Mouse (Mus musculus) limb, embryonic 10.5 days (tissue): ENCODE results near the gene Megf11. TPM values are rescaled to one million over a fixed set of nuclear protein-coding genes. Genes with fewer than 3 reads are reported as not detected.
A peak's percentile ranks its signal among the peaks of the same experiment; 100 is the strongest.
"Not testable (repeated sequence)": the region's sequence is repeated elsewhere in the genome, so short reads cannot be mapped to it uniquely, and the experiment has no call there.

Experiments used
- DNase-seq: peaks from one replicate; pipeline ENCODE4 v3.0.0-alpha.2; 2017; ENCODE audit warnings: low spot score
- H3K27ac ChIP-seq: fragments of 300-500 bp; sonication (generic); 2 replicates; pipeline ENCODE4 v1.5.1; 2016; ENCODE audit warnings: mild to moderate bottlenecking
- H3K27me3 ChIP-seq: fragments of 300-500 bp; sonication (generic); 2 replicates; pipeline ENCODE4 v1.6.1; 2016; ENCODE audit warnings: low read depth, mild to moderate bottlenecking; ENCODE audit not compliant: poor library complexity, severe bottlenecking
- H3K36me3 ChIP-seq: fragments of 300-500 bp; sonication (generic); 2 replicates; pipeline ENCODE4 v1.6.1; 2016; ENCODE audit warnings: mild to moderate bottlenecking, moderate library complexity
- H3K4me1 ChIP-seq: fragments of 300-500 bp; sonication (generic); 2 replicates; pipeline ENCODE4 v1.6.1; 2016
- H3K4me3 ChIP-seq: fragments of 300-500 bp; sonication (generic); 2 replicates; pipeline ENCODE4 v1.5.1; 2016; ENCODE audit warnings: mild to moderate bottlenecking, moderate library complexity
- H3K9me3 ChIP-seq: fragments of 300-500 bp; sonication (generic); replicated peaks from 2 replicates; pipeline ENCODE4 v1.6.1; 2016; ENCODE audit warnings: mild to moderate bottlenecking
- WGBS: fragments of 180-500 bp; shearing (Covaris S2); methylation state at CpG from one replicate; pipeline ENCODE4 v1.1.7; 2016; 5-methylcytosine and 5-hydroxymethylcytosine counted together
- polyA plus RNA-seq: library from polyadenylated mRNA; unstranded; fragments of >200 nt; fragmentation: Nextera tagmentation; extraction: Ambion mirVana; gene quantifications from 2 replicates; pipeline ENCODE4 v1.2.1, GENCODE M21; 2016

The Megf11 gene
- polyA plus RNA-seq, 1 experiment from 2014 or later, result 1.7 TPM

GRCm38 (mm10) chr9:64474142-64474541 lies 88.7 kb downstream of the Megf11 start:
- Histone ChIP-seq H3K9me3 (no peaks in the 10 kb centered on the region), H3K27me3 (peaks cover 28% of the 10 kb centered on the region), H3K36me3 (no peaks in the 10 kb centered on the region), H3K4me1 (peaks cover 61% of the 10 kb centered on the region), H3K4me3 (no peak overlapping the region), H3K27ac (peak overlapping the region; percentile 42)
- DNase-seq, result no peak
- 43% methylated on average over 4 of the region's 4 CpGs for WGBS

- Histone ChIP-seq H3K27ac (peak overlapping the region; percentile 67; the same call in 1 of the 2 replicates), H3K4me1 (peaks cover 61% of the 10 kb centered on the region)
These were observed 90.5 kb downstream of the Megf11 start for GRCm38 (mm10) chr9:64475942-64476341.

GRCm38 (mm10) chr9:64477397-64477796 lies 92.0 kb downstream of the Megf11 start:
- 75% methylated on average over 7 of the region's 7 CpGs for WGBS
- not testable (repeated sequence) for H3K36me3 ChIP-seq, H3K9me3 ChIP-seq, DNase-seq, H3K4me3 ChIP-seq
- peaks cover 21% of the 10 kb centered on the region for H3K27me3 ChIP-seq
- H3K27ac ChIP-seq, result 0 out of 2 replicates have a peak overlapping the region, but pooled peaks have one; percentile 4
- H3K4me1 ChIP-seq, result peaks cover 69% of the 10 kb centered on the region

More at GRCm38 (mm10) chr9:64475942-64476341, 90.5 kb downstream of the Megf11 start:
- no peaks in the 10 kb centered on the region for H3K9me3 ChIP-seq
- no peaks in the 10 kb centered on the region for H3K36me3 ChIP-seq
- H3K4me3 ChIP-seq, result no peak overlapping the region
- peaks cover 25% of the 10 kb centered on the region for H3K27me3 ChIP-seq
- 4% methylated on average over 2 of the region's 2 CpGs for WGBS
- no peak for DNase-seq

GRCm38 (mm10) chr9:64482126-64482525 lies 96.7 kb downstream of the Megf11 start:
- Histone ChIP-seq H3K9me3 (no peaks in the 10 kb centered on the region), H3K4me1 (peaks cover 23% of the 10 kb centered on the region), H3K36me3 (no peaks in the 10 kb centered on the region), H3K27me3 (peaks cover 20% of the 10 kb centered on the region; the same call in 1 of the 2 replicates), H3K4me3 (no peak overlapping the region), H3K27ac (no peak overlapping the region)
- no peak for DNase-seq
- WGBS, result 73% methylated on average over 5 of the region's 5 CpGs

- 60% methylated on average over 4 of the region's 4 CpGs for WGBS
- DNase-seq, result no peak
- no peak overlapping the region for H3K4me3 ChIP-seq
- no peak overlapping the region for H3K27ac ChIP-seq
- H3K27me3 ChIP-seq, result peaks cover 22% of the 10 kb centered on the region; the same call in 1 of the 2 replicates
- H3K36me3 ChIP-seq, result no peaks in the 10 kb centered on the region
- H3K4me1 ChIP-seq, result 0 out of 2 replicates have a peak, but pooled peaks cover under 1% of the 10 kb centered on the region
- no peaks in the 10 kb centered on the region for H3K9me3 ChIP-seq
These were observed 102.0 kb downstream of the Megf11 start for GRCm38 (mm10) chr9:64487377-64487776.

- Histone ChIP-seq H3K4me3 (no peak overlapping the region), H3K4me1 (peaks cover under 1% of the 10 kb centered on the region), H3K27ac (no peak overlapping the region), H3K9me3 (no peaks in the 10 kb centered on the region), H3K36me3 (no peaks in the 10 kb centered on the region), H3K27me3 (0 out of 2 replicates have a peak, but pooled peaks cover 8% of the 10 kb centered on the region)
- 93% methylated on average over 6 of the region's 6 CpGs for WGBS
- DNase-seq, result no peak
These were observed 109.2 kb downstream of the Megf11 start for GRCm38 (mm10) chr9:64494647-64495046.

- DNase-seq, result no peak
- H3K4me3 ChIP-seq, result no peak overlapping the region
- H3K27me3 ChIP-seq, result peaks cover 26% of the 10 kb centered on the region
- no peaks in the 10 kb centered on the region for H3K36me3 ChIP-seq
- H3K9me3 ChIP-seq, result no peaks in the 10 kb centered on the region
- H3K27ac ChIP-seq, result no peak overlapping the region
- 85% methylated on average over 5 of the region's 5 CpGs for WGBS
- H3K4me1 ChIP-seq, result peaks cover 25% of the 10 kb centered on the region
These were observed 113.5 kb downstream of the Megf11 start for GRCm38 (mm10) chr9:64498929-64499328.

- Histone ChIP-seq H3K9me3 (no peaks in the 10 kb centered on the region), H3K4me1 (peaks cover 45% of the 10 kb centered on the region), H3K36me3 (no peaks in the 10 kb centered on the region), H3K27ac (no peak overlapping the region), H3K27me3 (peaks cover 40% of the 10 kb centered on the region), H3K4me3 (no peak overlapping the region)
- DNase-seq, result no peak
- WGBS, result 93% methylated on average over 8 of the region's 8 CpGs
These were observed 115.8 kb downstream of the Megf11 start for GRCm38 (mm10) chr9:64501211-64501610.

- H3K9me3 ChIP-seq, result no peaks in the 10 kb centered on the region
- H3K27me3 ChIP-seq, result peaks cover 37% of the 10 kb centered on the region
- no peak for DNase-seq
- H3K4me3 ChIP-seq, result no peak overlapping the region
- H3K36me3 ChIP-seq, result no peaks in the 10 kb centered on the region
- no peak overlapping the region for H3K27ac ChIP-seq
- peaks cover 69% of the 10 kb centered on the region for H3K4me1 ChIP-seq
- 97% methylated on average over 1 of the region's 1 CpGs for WGBS
These were observed 118.6 kb downstream of the Megf11 start for GRCm38 (mm10) chr9:64503996-64504395.

GRCm38 (mm10) chr9:64504456-64504855 lies 119.0 kb downstream of the Megf11 start:
- Histone ChIP-seq H3K27me3 (peaks cover 35% of the 10 kb centered on the region), H3K9me3 (no peaks in the 10 kb centered on the region), H3K36me3 (no peaks in the 10 kb centered on the region), H3K27ac (peak overlapping the region; percentile 37; the same call in 1 of the 2 replicates), H3K4me1 (peaks cover 69% of the 10 kb centered on the region), H3K4me3 (no peak overlapping the region)
- 86% methylated on average over 3 of the region's 3 CpGs for WGBS
- no peak for DNase-seq

GRCm38 (mm10) chr9:64504921-64505320 lies 119.5 kb downstream of the Megf11 start:
- Histone ChIP-seq H3K36me3 (no peaks in the 10 kb centered on the region), H3K4me3 (no peak overlapping the region), H3K4me1 (peaks cover 66% of the 10 kb centered on the region), H3K27me3 (peaks cover 35% of the 10 kb centered on the region), H3K27ac (peak overlapping the region; percentile 37), H3K9me3 (no peaks in the 10 kb centered on the region)
- 33% methylated on average over 8 of the region's 8 CpGs for WGBS
- peak; percentile 56 for DNase-seq

GRCm38 (mm10) chr9:64506440-64507206 lies 121.2 kb downstream of the Megf11 start:
- Histone ChIP-seq H3K9me3 (no peaks in the 10 kb centered on the region), H3K27ac (no peak overlapping the region), H3K27me3 (peaks cover 49% of the 10 kb centered on the region), H3K36me3 (no peaks in the 10 kb centered on the region), H3K4me3 (no peak overlapping the region), H3K4me1 (peaks cover 56% of the 10 kb centered on the region)
- 84% methylated on average over 11 of the region's 11 CpGs for WGBS
- DNase-seq, result no peak

GRCm38 (mm10) chr9:64507207-64507517 lies 121.7 kb downstream of the Megf11 start:
- Histone ChIP-seq H3K27ac (no peak overlapping the region), H3K9me3 (no peaks in the 10 kb centered on the region), H3K4me1 (peaks cover 60% of the 10 kb centered on the region), H3K27me3 (peaks cover 54% of the 10 kb centered on the region), H3K36me3 (no peaks in the 10 kb centered on the region), H3K4me3 (no peak overlapping the region)
- DNase-seq, result no peak
- WGBS, result 73% methylated on average over 6 of the region's 6 CpGs
